9 mouse cellular contexts compared by ENCODE assay signal in the genomic region with DNA sequence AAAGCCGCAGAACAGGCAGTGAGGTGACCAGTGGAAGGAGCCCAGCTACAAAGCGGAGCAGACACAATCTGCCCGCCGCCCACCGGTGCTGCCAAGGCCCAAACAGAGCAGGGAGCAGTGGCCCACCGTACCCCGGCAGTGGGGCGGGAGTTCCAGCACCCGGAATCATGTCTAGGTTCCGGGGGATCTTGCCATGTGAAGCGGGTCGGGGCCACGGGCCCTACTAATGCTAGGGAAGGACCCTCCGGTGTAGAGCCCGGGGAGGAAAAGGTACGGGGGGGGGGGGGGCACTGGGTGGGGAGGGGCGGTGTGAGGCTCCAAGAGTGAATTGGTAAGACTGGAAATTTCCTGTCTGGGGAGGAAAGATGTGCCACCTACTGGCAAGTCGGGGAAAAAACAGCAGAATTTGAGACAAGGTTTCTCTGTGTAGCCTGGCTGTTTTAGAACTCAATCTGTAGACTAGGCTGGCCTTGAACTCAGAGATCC. TPM values are rescaled to one million over a fixed set of nuclear protein-coding genes. Genes with fewer than 3 reads are reported as not detected.
A peak's percentile ranks its signal among the peaks of the same experiment; 100 is the strongest.
DNase-seq lines count a peak whose midpoint lies in the region; ATAC-seq lines count a peak whose summit lies in the region.
"Had no signal": no experiment of that assay in that cellular context is flagged by ENCODE, and none has a peak within 500 bp of the region (broad histone marks: within the 10 kb centered on the region; RNA-seq: fewer than 3 reads in every experiment).

No protein-coding gene starts in this region.

- H3K9me3 ChIP-seq in heart, embryonic 13.5 days, result no peaks in the 10 kb centered on the region

- peaks cover 26% of the 10 kb centered on the region for H3K36me3 ChIP-seq in heart, embryonic 13.5 days
- H3K36me3 ChIP-seq in splenic B cell, adult 2 months (ENCODE audit: control insufficient read depth, insufficient read depth, low read length, poor library complexity, severe bottlenecking), result no peaks in the 10 kb centered on the region

- no peaks in the 10 kb centered on the region; the same call in 1 of the 2 replicates for H3K4me1 ChIP-seq in heart, embryonic 13.5 days

- peak; percentile 16 for DNase-seq in urinary bladder, postnatal 25 days (ENCODE audit: low spot score)
- DNase-seq in urinary bladder, postnatal 10 days (ENCODE audit: low spot score), result no peak
- DNase-seq in cerebellum, postnatal 25 days, result peak; percentile 55 to 66
- DNase-seq in kidney, postnatal 10 days, result peak; percentile 53
- peak; percentile 28 for DNase-seq in lung, postnatal 25 days (ENCODE audit: low spot score)
- peak; percentile 29 for DNase-seq in splenic B cell, adult 2 months (ENCODE audit: low read depth, low spot score)

- ATAC-seq in heart, embryonic 13.5 days (ENCODE audit: extremely low read depth, insufficient number of reproducible peaks, low FRiP score, low TSS enrichment), result no peak
- no peak for ATAC-seq in inflammation-experienced regulatory T-cells, adult 6 months

- 10% methylated on average over 18 of the region's 18 CpGs for WGBS in heart, embryonic 13.5 days

- H3K27ac ChIP-seq in heart, embryonic 13.5 days (replicated peaks), result no peak overlapping the region

- peak overlapping the region; percentile 51 for H3K4me3 ChIP-seq in heart, embryonic 13.5 days

- H3K9ac ChIP-seq in heart, embryonic 13.5 days, result peak overlapping the region; percentile 79

- peak overlapping the region; percentile 73 for H3K4me2 ChIP-seq in heart, embryonic 13.5 days

- peaks cover 19% of the 10 kb centered on the region; the same call in 1 of the 2 replicates for H3K27me3 ChIP-seq in heart, embryonic 13.5 days (replicated peaks)
- H3K27me3 ChIP-seq in splenic B cell, adult 2 months (ENCODE audit: control insufficient read depth, insufficient read depth, low read length, poor library complexity, severe bottlenecking), result no peaks in the 10 kb centered on the region

RNA-seq across cellular contexts. Expression of a gene that starts 33.8 kb away (rescaled TPM):
- polyA plus RNA-seq in heart, embryonic 13.5 days (2015; fragmentation: Nextera tagmentation; extraction: Ambion mirVana), result 50.9 and 57.4 TPM in 2 replicates
- 10 to 100 TPM; 19.2 to 41.4 (median 37.6) TPM for polyA plus RNA-seq in inflammation-experienced regulatory T-cells, adult 6 months (2017; shearing (Covaris generic))

RNA-seq across cellular contexts. Expression of a gene that starts 49.8 kb away (rescaled TPM):
- 0.16 and 0.42 TPM in 2 replicates for polyA plus RNA-seq in heart, embryonic 13.5 days (2015; fragmentation: Nextera tagmentation; extraction: Ambion mirVana)
- not detected for polyA plus RNA-seq in inflammation-experienced regulatory T-cells, adult 6 months (2017; shearing (Covaris generic))

RNA-seq across cellular contexts. Expression of a gene that starts 56.6 kb away (rescaled TPM):
- not detected in 2 replicates for polyA plus RNA-seq in heart, embryonic 13.5 days (2015; fragmentation: Nextera tagmentation; extraction: Ambion mirVana)
- not detected for polyA plus RNA-seq in inflammation-experienced regulatory T-cells, adult 6 months (2017; shearing (Covaris generic))
- polyA plus RNA-seq: spleen, adult 2 months had no signal
